Mouse (Mus musculus): ENCODE measurements around the gene Gm11034.

DNA sequence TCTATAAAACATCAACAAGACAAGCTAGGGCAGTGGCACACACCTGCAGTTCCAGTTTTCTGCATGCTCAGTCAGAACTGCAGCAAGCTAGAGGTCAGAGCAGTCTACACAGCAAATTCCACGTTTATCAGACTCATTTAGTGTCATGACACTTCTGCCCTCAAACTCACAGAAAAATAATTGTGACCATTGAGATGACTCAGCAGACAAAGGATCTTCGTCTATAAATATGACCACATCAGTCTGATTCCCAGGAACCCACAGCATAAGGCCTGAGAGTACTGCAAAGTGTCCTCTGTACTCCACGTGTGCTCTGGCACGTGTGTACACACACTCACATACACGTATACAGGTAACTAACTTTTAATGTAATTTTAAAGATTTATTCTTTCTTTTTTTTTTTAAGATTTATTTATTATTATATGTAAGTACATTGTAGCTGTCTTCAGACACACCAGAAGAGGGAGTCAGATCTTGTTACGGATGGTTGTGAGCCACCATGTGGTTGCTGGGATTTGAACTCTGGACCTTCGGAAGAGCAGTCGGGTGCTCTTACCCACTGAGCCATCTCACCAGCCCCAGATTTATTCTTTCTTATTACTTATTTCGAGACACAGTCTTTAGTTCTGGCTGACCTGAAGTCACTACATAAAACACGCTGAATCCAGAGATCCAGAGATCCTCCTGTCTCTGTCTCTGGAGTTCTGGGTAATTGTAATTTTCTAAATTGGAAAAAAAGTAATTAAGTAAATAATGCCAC lies 5.5 kb upstream of the Gm11034 start:
- TF ChIP-seq CTCF (conservative IDR thresholded peaks at IDR 0.05; ENCODE audit: low read length), result no peak
- no peak for TF ChIP-seq POU5F1 (IDR thresholded peaks at IDR 0.05; ENCODE audit: borderline replicate concordance, low read length)
- TF ChIP-seq NANOG (IDR thresholded peaks at IDR 0.05; ENCODE audit: borderline replicate concordance, low read length), result no peak

Measured in E14TG2a.4 (cell line).